Comparison of ENCODE assay signal across 11 mouse cellular contexts in the genomic region with DNA sequence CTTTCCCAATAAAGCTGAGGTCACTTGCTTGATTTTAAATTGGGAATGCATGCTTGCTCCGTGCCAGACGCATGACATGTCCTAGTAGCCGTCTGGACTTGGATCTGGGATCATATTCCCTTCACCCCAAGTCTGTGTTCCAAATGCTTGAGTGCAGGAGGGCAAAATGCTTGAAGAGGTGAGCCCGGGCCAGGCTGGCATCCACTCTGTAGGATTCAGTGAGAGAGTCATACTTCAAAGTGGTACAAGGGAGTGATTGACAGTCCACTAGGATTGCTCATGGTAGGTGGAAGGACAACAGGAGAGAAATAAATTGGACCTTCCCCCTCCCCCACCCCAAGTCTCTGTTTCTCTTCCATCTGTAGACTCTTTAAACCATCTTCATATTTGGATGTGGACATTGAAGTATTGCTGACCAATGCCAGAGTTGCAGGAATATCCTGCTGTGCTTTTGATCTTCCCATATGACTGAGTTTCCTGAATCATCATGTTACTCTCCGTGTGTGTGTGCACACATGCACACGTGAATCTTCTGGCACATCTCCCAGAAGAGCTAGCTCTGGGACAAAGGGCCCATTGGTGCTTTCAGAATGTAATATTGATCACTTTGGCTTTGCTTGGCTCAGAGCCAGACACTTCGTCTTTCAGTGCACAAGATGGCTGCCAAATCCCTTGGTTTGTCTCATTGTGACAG. TPM values are rescaled to one million over a fixed set of nuclear protein-coding genes. Genes with fewer than 3 reads are reported as not detected.
A peak's percentile ranks its signal among the peaks of the same experiment; 100 is the strongest.
DNase-seq lines count a peak whose midpoint lies in the region; ATAC-seq and TF ChIP-seq lines count a peak whose summit lies in the region.
"Had no signal": no experiment of that assay in that cellular context is flagged by ENCODE, and none has a peak within 500 bp of the region (broad histone marks: within the 10 kb centered on the region; RNA-seq: fewer than 3 reads in every experiment).

No protein-coding gene starts in this region.

- H3K4me1 ChIP-seq in heart, embryonic 11.5 days (ENCODE audit: control insufficient read depth, insufficient read depth, low read length): no peaks in the 10 kb centered on the region
- H3K4me1 ChIP-seq in hindbrain, embryonic 14.5 days (replicated peaks; ENCODE audit: control insufficient read depth, insufficient read depth, low read length): no peaks in the 10 kb centered on the region; the same call in 1 of the 2 replicates
- H3K4me1 ChIP-seq: limb, embryonic 15.5 days had no signal

- no peaks in the 10 kb centered on the region for H3K36me3 ChIP-seq in heart, embryonic 11.5 days (ENCODE audit: control insufficient read depth, insufficient read depth, low read length)
- H3K36me3 ChIP-seq in hindbrain, embryonic 14.5 days (replicated peaks; ENCODE audit: control insufficient read depth, insufficient read depth): no peaks in the 10 kb centered on the region
- H3K36me3 ChIP-seq: heart, embryonic 13.5 days; limb, embryonic 15.5 days had no signal

- peak; percentile 52 to 59 for DNase-seq in heart, adult 9 months (ENCODE audit: low spot score in 2 of 2)
- DNase-seq in MN1 (ENCODE audit: low spot score): peak; percentile 11
- DNase-seq in brain, embryonic 14.5 days (ENCODE audit: low read depth): peak; percentile 87
- peak; percentile 52 for DNase-seq in hindbrain, embryonic 14.5 days (ENCODE audit: low spot score)
- no peak for DNase-seq in kidney, postnatal 36 days
- no peak for DNase-seq in adrenal gland, postnatal 4 days (ENCODE audit: low spot score in 2 of 2)
- DNase-seq: kidney, postnatal 4 days had no signal

- H3K27me3 ChIP-seq in heart, embryonic 11.5 days (ENCODE audit: control insufficient read depth, insufficient read depth, low read length): no peaks in the 10 kb centered on the region
- no peaks in the 10 kb centered on the region for H3K27me3 ChIP-seq in hindbrain, embryonic 14.5 days (ENCODE audit: control insufficient read depth, insufficient read depth, low read length)
- H3K27me3 ChIP-seq: heart, embryonic 13.5 days; limb, embryonic 15.5 days had no signal

- ATAC-seq in heart, embryonic 11.5 days (replicated peaks; ENCODE audit: insufficient number of reproducible peaks, low FRiP score, low TSS enrichment): no peak
- ATAC-seq in hindbrain, embryonic 14.5 days (ENCODE audit: low FRiP score): peak; percentile 77
- ATAC-seq in megakaryocyte-erythroid progenitor cell, adult 5-6 weeks (replicated peaks; ENCODE audit: low FRiP score, low TSS enrichment, poor library complexity, severe bottlenecking): no peak

- TF ChIP-seq POLR2A in brain, embryonic 14.5 days (IDR thresholded peaks at IDR 0.05; ENCODE audit: borderline replicate concordance, extremely low read depth, insufficient read depth, insufficient read length, poor library complexity, severe bottlenecking): no peak

- no peak for TF ChIP-seq CTCF in brain, embryonic 14.5 days (IDR thresholded peaks at IDR 0.05; ENCODE audit: borderline replicate concordance, extremely low read depth, insufficient read depth, insufficient read length)

- H3K27ac ChIP-seq in heart, embryonic 11.5 days (ENCODE audit: low read depth, low read length): no peak overlapping the region
- H3K27ac ChIP-seq in hindbrain, embryonic 14.5 days: no peak overlapping the region
- H3K27ac ChIP-seq: heart, embryonic 13.5 days; limb, embryonic 15.5 days had no signal

- H3K4me3 ChIP-seq in heart, embryonic 11.5 days (ENCODE audit: low read depth, low read length): no peak overlapping the region
- H3K4me3 ChIP-seq in hindbrain, embryonic 14.5 days (replicated peaks; ENCODE audit: low read length): no peak overlapping the region
- H3K4me3 ChIP-seq: heart, embryonic 13.5 days; limb, embryonic 15.5 days had no signal

- no peak overlapping the region for H3K9ac ChIP-seq in heart, embryonic 11.5 days (ENCODE audit: low read depth, low read length)
- no peak overlapping the region for H3K9ac ChIP-seq in hindbrain, embryonic 14.5 days
- H3K9ac ChIP-seq: heart, embryonic 13.5 days; limb, embryonic 15.5 days had no signal

- H3K9me3 ChIP-seq in heart, embryonic 11.5 days (replicated peaks; ENCODE audit: control insufficient read depth, low read length): no peaks in the 10 kb centered on the region
- no peaks in the 10 kb centered on the region for H3K9me3 ChIP-seq in hindbrain, embryonic 14.5 days (ENCODE audit: control insufficient read depth, low read length)
- H3K9me3 ChIP-seq: limb, embryonic 15.5 days had no signal

- WGBS in heart, embryonic 11.5 days (ENCODE audit: insufficient replicate concordance): 71% methylated on average over 7 of the region's 7 CpGs
- WGBS in hindbrain, embryonic 14.5 days: 56% methylated on average over 7 of the region's 7 CpGs

- no peak overlapping the region for H3K4me2 ChIP-seq in heart, embryonic 11.5 days
- H3K4me2 ChIP-seq in hindbrain, embryonic 14.5 days (replicated peaks): no peak overlapping the region
- H3K4me2 ChIP-seq: heart, embryonic 13.5 days; limb, embryonic 15.5 days had no signal

RNA-seq across cellular contexts. Expression of a gene that starts 25.2 kb away (rescaled TPM):
- 9.1 and 9.7 TPM in 2 replicates for polyA plus RNA-seq in heart, embryonic 11.5 days (2014; fragmentation: Nextera tagmentation; extraction: Ambion mirVana)
- polyA plus RNA-seq in brain, embryonic 14.5 days (2012; rRNA removed): 7.2 and 8.9 TPM in 2 replicates
- polyA plus RNA-seq in hindbrain, embryonic 14.5 days (2014; fragmentation: Nextera tagmentation; extraction: Ambion mirVana): 4.6 and 5.3 TPM in 2 replicates
- not detected in 2 replicates for total RNA-seq in megakaryocyte-erythroid progenitor cell, adult 5-6 weeks (2014; fragmentation: Nextera tagmentation)
- total RNA-seq in megakaryocyte-erythroid progenitor cell, adult 5-6 weeks (2017): not detected in 2 replicates
- 10 to 100 TPM; 24.4 to 31.1 TPM for total RNA-seq in adrenal gland, postnatal 4 days (2021)

Comparison
In these comparisons a context has a peak if more than half of its experiments do, and no peak if none do; other contexts are left out.
1. DNase-seq: peak in heart, adult 9 months (2 of 2), MN1 (single experiment), brain, embryonic 14.5 days (single experiment) and hindbrain, embryonic 14.5 days (single experiment); none in kidney, postnatal 36 days (0 of 2) and adrenal gland, postnatal 4 days (0 of 2).